In genomic region chr12:74184596-74184995, GRCm38 (mm10) we compare ENCODE assay signal across 16 mouse cellular contexts.
DNase-seq lines count a peak whose midpoint lies in the region; ATAC-seq and TF ChIP-seq lines count a peak whose summit lies in the region.
"Had no signal": no experiment of that assay in that cellular context is flagged by ENCODE, and none has a peak within 500 bp of the region (broad histone marks: within the 10 kb centered on the region; RNA-seq: fewer than 3 reads in every experiment).

No protein-coding gene starts in this region.

- H3K4me1 ChIP-seq in kidney, embryonic 15.5 days = no peaks in the 10 kb centered on the region
- peaks cover 3% of the 10 kb centered on the region; the same call in 1 of the 2 replicates for H3K4me1 ChIP-seq in midbrain, embryonic 12.5 days
- H3K4me1 ChIP-seq in midbrain, embryonic 16.5 days (ENCODE audit: control insufficient read depth, insufficient read depth, low read length) = 0 out of 2 replicates have a peak, but pooled peaks cover 2% of the 10 kb centered on the region
- no peaks in the 10 kb centered on the region for H3K4me1 ChIP-seq in stomach, postnatal 0 days (replicated peaks; ENCODE audit: control insufficient read depth, insufficient read depth)
- H3K4me1 ChIP-seq: hindbrain, embryonic 15.5 days had no signal

- TF ChIP-seq CTCF in stomach, postnatal 0 days (IDR thresholded peaks at IDR 0.05; ENCODE audit: low read depth) = peak; percentile 54

- WGBS in kidney, embryonic 15.5 days = 65% methylated on average over 17 of the region's 17 CpGs
- 72% methylated on average over 17 of the region's 17 CpGs for WGBS in midbrain, embryonic 12.5 days
- 79% methylated on average over 17 of the region's 17 CpGs for WGBS in midbrain, embryonic 16.5 days
- WGBS in stomach, postnatal 0 days = 61% methylated on average over 17 of the region's 17 CpGs

- TF ChIP-seq EP300 in stomach, postnatal 0 days (optimal IDR thresholded peaks at IDR 0.05) = no peak

- no peaks in the 10 kb centered on the region for H3K36me3 ChIP-seq in kidney, embryonic 15.5 days
- H3K36me3 ChIP-seq in midbrain, embryonic 12.5 days = no peaks in the 10 kb centered on the region
- H3K36me3 ChIP-seq in midbrain, embryonic 16.5 days (ENCODE audit: control insufficient read depth, insufficient read depth, low read length) = peaks cover 4% of the 10 kb centered on the region; the same call in 1 of the 2 replicates
- no peaks in the 10 kb centered on the region for H3K36me3 ChIP-seq in stomach, postnatal 0 days (ENCODE audit: control insufficient read depth, insufficient read depth, low read length)
- H3K36me3 ChIP-seq: hindbrain, embryonic 15.5 days had no signal

- no peak for ATAC-seq in kidney, embryonic 15.5 days (replicated peaks; ENCODE audit: low FRiP score)
- no peak for ATAC-seq in midbrain, embryonic 12.5 days (ENCODE audit: low FRiP score, low read depth)
- no peak for ATAC-seq in midbrain, embryonic 16.5 days
- no peak for ATAC-seq in stomach, postnatal 0 days (ENCODE audit: low FRiP score, low TSS enrichment)
- ATAC-seq: forebrain, embryonic 13.5 days had no signal

- H3K9me3 ChIP-seq in kidney, embryonic 15.5 days (replicated peaks) = no peaks in the 10 kb centered on the region
- H3K9me3 ChIP-seq in midbrain, embryonic 12.5 days = no peaks in the 10 kb centered on the region
- no peaks in the 10 kb centered on the region for H3K9me3 ChIP-seq in midbrain, embryonic 16.5 days (replicated peaks; ENCODE audit: control insufficient read depth, low read length, poor library complexity, severe bottlenecking)
- 0 out of 2 replicates have a peak, but pooled peaks cover 2% of the 10 kb centered on the region for H3K9me3 ChIP-seq in stomach, postnatal 0 days (ENCODE audit: control insufficient read depth, low read length)
- H3K9me3 ChIP-seq: forebrain, embryonic 13.5 days; hindbrain, embryonic 15.5 days had no signal

- H3K27ac ChIP-seq in kidney, embryonic 15.5 days = no peak overlapping the region
- H3K27ac ChIP-seq in midbrain, embryonic 12.5 days (replicated peaks) = no peak overlapping the region
- no peak overlapping the region for H3K27ac ChIP-seq in midbrain, embryonic 16.5 days (ENCODE audit: low read length)
- no peak overlapping the region for H3K27ac ChIP-seq in stomach, postnatal 0 days (replicated peaks)
- H3K27ac ChIP-seq: forebrain, embryonic 13.5 days; hindbrain, embryonic 15.5 days had no signal

- no peak overlapping the region for H3K4me3 ChIP-seq in kidney, embryonic 15.5 days (replicated peaks)
- no peak overlapping the region; the same call in 1 of the 2 replicates for H3K4me3 ChIP-seq in midbrain, embryonic 12.5 days
- no peak overlapping the region for H3K4me3 ChIP-seq in midbrain, embryonic 16.5 days (ENCODE audit: low read depth, low read length)
- no peak overlapping the region for H3K4me3 ChIP-seq in stomach, postnatal 0 days (ENCODE audit: low read depth, low read length)
- H3K4me3 ChIP-seq: forebrain, embryonic 13.5 days; hindbrain, embryonic 15.5 days had no signal

- DNase-seq in heart, adult 11 months = peak; percentile 59
- DNase-seq in heart, adult 8-10 months (ENCODE audit: low spot score) = no peak
- DNase-seq in kidney, postnatal 14 days = no peak
- DNase-seq in stomach, postnatal 0 days (ENCODE audit: low spot score) = peak; percentile 45
- DNase-seq in urinary bladder, postnatal 36 days (ENCODE audit: low spot score in 2 of 2) = no peak
- DNase-seq: adrenal gland, adult 2 months; cerebellum, adult 11-12 months; gastrocnemius, postnatal 14 days; left cerebral cortex, postnatal 4 days; lung, adult 2 months; right cerebral cortex, postnatal 4 days had no signal

- no peaks in the 10 kb centered on the region for H3K27me3 ChIP-seq in kidney, embryonic 15.5 days
- no peaks in the 10 kb centered on the region for H3K27me3 ChIP-seq in midbrain, embryonic 12.5 days
- H3K27me3 ChIP-seq in midbrain, embryonic 16.5 days (ENCODE audit: control insufficient read depth, insufficient read depth, low read depth, low read length) = no peaks in the 10 kb centered on the region
- H3K27me3 ChIP-seq in stomach, postnatal 0 days (ENCODE audit: control insufficient read depth, insufficient read depth, low read length) = no peaks in the 10 kb centered on the region
- H3K27me3 ChIP-seq: forebrain, embryonic 13.5 days; hindbrain, embryonic 15.5 days had no signal

- H3K9ac ChIP-seq in kidney, embryonic 15.5 days = no peak overlapping the region
- no peak overlapping the region for H3K9ac ChIP-seq in midbrain, embryonic 12.5 days (replicated peaks)
- H3K9ac ChIP-seq in midbrain, embryonic 16.5 days (ENCODE audit: low read depth, low read length) = no peak overlapping the region
- H3K9ac ChIP-seq in stomach, postnatal 0 days (ENCODE audit: low read length) = no peak overlapping the region
- H3K9ac ChIP-seq: forebrain, embryonic 13.5 days; hindbrain, embryonic 15.5 days had no signal

- peak overlapping the region; percentile 27; the same call in 1 of the 2 replicates for H3K4me2 ChIP-seq in kidney, embryonic 15.5 days
- peak overlapping the region; percentile 11; the same call in 1 of the 2 replicates for H3K4me2 ChIP-seq in midbrain, embryonic 12.5 days (replicated peaks)
- H3K4me2 ChIP-seq in midbrain, embryonic 16.5 days (ENCODE audit: low read length) = no peak overlapping the region
- H3K4me2 ChIP-seq in stomach, postnatal 0 days (replicated peaks; ENCODE audit: low read depth) = no peak overlapping the region
- H3K4me2 ChIP-seq: forebrain, embryonic 13.5 days; hindbrain, embryonic 15.5 days had no signal

Comparison
In these comparisons a context has a peak if more than half of its experiments do, and no peak if none do; other contexts are left out.
1. DNase-seq: peak in heart, adult 11 months (single experiment) and stomach, postnatal 0 days (single experiment); none in heart, adult 8-10 months (single experiment), kidney, postnatal 14 days (single experiment) and urinary bladder, postnatal 36 days (0 of 2).
2. H3K4me2 ChIP-seq: peak in kidney, embryonic 15.5 days (single experiment) and midbrain, embryonic 12.5 days (single experiment); none in midbrain, embryonic 16.5 days (single experiment) and stomach, postnatal 0 days (single experiment).